Mouse (Mus musculus): ENCODE measurements around the gene Gm21983. TPM values are rescaled to one million over a fixed set of nuclear protein-coding genes. Genes with fewer than 3 reads are reported as not detected.

Gene Gm21983
- total RNA-seq, 2 experiments from 2014 or later, result 0.31 TPM; not detected in 1

GRCm38 (mm10) chr7:27189271-27189931 lies 8.5 kb upstream of the Gm21983 start:
- DNase-seq, result no peak
- intact Hi-C loops (cut with DNase I), result no loop called here

- intact Hi-C loops (cut with DNase I), result no loop called here
- no peak for DNase-seq
Measured at GRCm38 (mm10) chr7:27185986-27186385, 5.1 kb upstream of the Gm21983 start.

GRCm38 (mm10) chr7:27184964-27185363 lies 4.1 kb upstream of the Gm21983 start:
- intact Hi-C loops (cut with DNase I), result no loop called here
- no peak for DNase-seq

GRCm38 (mm10) chr7:27182498-27182897 lies 1.6 kb upstream of the Gm21983 start:
- no peak for DNase-seq
- intact Hi-C loops (cut with DNase I), result no loop called here

GRCm38 (mm10) chr7:27180036-27180435 lies 850 bp downstream of the Gm21983 start:
- peak; percentile 68 to 72 for DNase-seq
- intact Hi-C loops (cut with DNase I), result loop anchor here (2.0 kb wide), 1 partner anchor 15 kb away; the partner anchor contains the start of gene BC024978

GRCm38 (mm10) chr7:27179217-27179918 lies 1.5 kb downstream of the Gm21983 start:
- DNase-seq, result no peak
- intact Hi-C loops (cut with DNase I), result no loop called here

GRCm38 (mm10) chr7:27178324-27179216 lies 2.3 kb downstream of the Gm21983 start, which contains the start of gene Rab4b:
TSS of gene Rab4b (minus strand) at chr7:27178896.
- DNase-seq, result peak; percentile 99 to 100
- intact Hi-C loops (cut with DNase I), result no loop called here

- intact Hi-C loops (cut with DNase I), result no loop called here
- no peak for DNase-seq
Measured at GRCm38 (mm10) chr7:27177942-27178323, 3.0 kb downstream of the Gm21983 start.

- intact Hi-C loops (cut with DNase I), result no loop called here
- no peak for DNase-seq
Measured at GRCm38 (mm10) chr7:27174896-27175295, 6.0 kb downstream of the Gm21983 start.

GRCm38 (mm10) chr7:27174496-27174895 lies 6.4 kb downstream of the Gm21983 start:
- intact Hi-C loops (cut with DNase I), result no loop called here
- no peak for DNase-seq

- intact Hi-C loops (cut with DNase I), result no loop called here
Measured at GRCm38 (mm10) chr7:27170981-27171380, 9.9 kb downstream of the Gm21983 start.

GRCm38 (mm10) chr7:27168371-27168770 lies 12.5 kb downstream of the Gm21983 start:
- DNase-seq, result no peak
- intact Hi-C loops (cut with DNase I), result loop anchor here (10.0 kb wide), 1 partner anchor 306 kb away; the partner anchor contains the start of gene Sertad3

More at GRCm38 (mm10) chr7:27170981-27171380, 9.9 kb downstream of the Gm21983 start:
- DNase-seq, result no peak

- intact Hi-C loops (cut with DNase I), result loop anchor here (2.0 to 10.0 kb wide), 2 partner anchors 61 to 307 kb away; partner anchors contain the start of genes Itpkc and Sertad3
- DNase-seq, result no peak
Measured at GRCm38 (mm10) chr7:27167475-27168094, 13.3 kb downstream of the Gm21983 start.

- intact Hi-C loops (cut with DNase I), result loop anchor here (2.0 to 10.0 kb wide), 2 partner anchors 62 to 308 kb away; partner anchors contain the start of genes Itpkc and Sertad3
- DNase-seq, result peak; percentile 96
Measured at GRCm38 (mm10) chr7:27166614-27167474, 14.0 kb downstream of the Gm21983 start, which contains the start of gene Egln2. TSS of gene Egln2 (minus strand) at chr7:27166802.

- peak; percentile 91 to 92 for DNase-seq
- intact Hi-C loops (cut with DNase I), result loop anchor here (2.0 to 10.0 kb wide), 2 partner anchors 63 to 309 kb away; partner anchors contain the start of genes Itpkc and Sertad3
Measured at GRCm38 (mm10) chr7:27166229-27166613, 14.7 kb downstream of the Gm21983 start.

- intact Hi-C loops (cut with DNase I), result loop anchor here (2.0 to 10.0 kb wide), 2 partner anchors 63 to 309 kb away; partner anchors contain the start of genes Itpkc and Sertad3
- DNase-seq, result no peak
Measured at GRCm38 (mm10) chr7:27165696-27166095, 15.2 kb downstream of the Gm21983 start.

GRCm38 (mm10) chr7:27165007-27165655 lies 15.8 kb downstream of the Gm21983 start:
- intact Hi-C loops (cut with DNase I), result loop anchor here (10.0 kb wide), 1 partner anchor 310 kb away; the partner anchor contains the start of gene Sertad3
- DNase-seq, result no peak

Data from heart, postnatal 10 days (tissue).